Mouse (Mus musculus) embryo, embryonic 11.5 days (tissue): ENCODE results near the gene Prkg1.
"Not testable (repeated sequence)": the region's sequence is repeated elsewhere in the genome, so short reads cannot be mapped to it uniquely, and the experiment has no call there.

Experiments used
- DNase-seq: peaks from one replicate; pipeline ENCODE4 v3.0.0-alpha.2; 2012; ENCODE audit warnings: low read depth, low spot score

Prkg1 gene

GRCm38 (mm10) chr19:31304760-31305159 lies 460.1 kb downstream of the Prkg1 start:
- DNase-seq = no peak

DNA sequence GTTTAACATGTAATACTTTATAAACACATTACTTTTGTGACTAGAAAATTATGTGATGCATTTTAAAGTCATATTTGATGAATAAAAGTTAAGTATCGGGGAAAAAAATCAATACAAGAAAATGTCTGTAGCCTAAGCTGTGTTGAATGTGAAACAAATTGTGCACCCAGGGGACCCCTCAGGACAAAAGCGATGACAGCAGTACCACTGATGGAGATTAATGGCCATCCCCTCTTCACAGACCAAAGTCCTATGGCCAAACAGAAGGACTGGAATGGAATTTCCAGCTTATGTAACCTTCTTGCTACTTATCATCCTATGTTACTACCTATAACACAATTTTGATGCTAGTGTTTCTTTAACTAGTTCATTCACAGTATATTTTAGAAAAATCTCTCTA lies 473.6 kb downstream of the Prkg1 start:
- peak; percentile 19 for DNase-seq

DNA sequence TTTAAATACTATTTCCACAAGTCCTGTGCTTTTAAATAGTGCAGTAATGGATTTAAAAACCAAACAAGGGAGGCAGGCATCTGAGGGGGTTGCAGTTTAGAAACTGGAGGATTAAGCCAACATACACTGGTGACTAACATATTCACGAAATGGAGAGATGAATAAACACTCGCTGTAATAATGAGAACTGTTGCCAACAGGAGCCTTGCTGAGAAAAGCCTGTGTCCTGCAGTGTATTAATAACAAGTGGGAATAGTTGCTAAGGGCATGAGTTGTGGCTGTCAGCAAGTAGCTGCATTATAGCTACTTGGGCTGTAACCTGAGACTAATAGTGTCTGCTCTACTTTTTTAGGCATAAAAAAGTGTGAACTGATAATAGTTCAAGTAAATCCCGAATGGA lies 480.3 kb downstream of the Prkg1 start:
- DNase-seq = no peak

- DNase-seq = no peak
Observed at GRCm38 (mm10) chr19:31284126-31284525, 480.7 kb downstream of the Prkg1 start.

DNA sequence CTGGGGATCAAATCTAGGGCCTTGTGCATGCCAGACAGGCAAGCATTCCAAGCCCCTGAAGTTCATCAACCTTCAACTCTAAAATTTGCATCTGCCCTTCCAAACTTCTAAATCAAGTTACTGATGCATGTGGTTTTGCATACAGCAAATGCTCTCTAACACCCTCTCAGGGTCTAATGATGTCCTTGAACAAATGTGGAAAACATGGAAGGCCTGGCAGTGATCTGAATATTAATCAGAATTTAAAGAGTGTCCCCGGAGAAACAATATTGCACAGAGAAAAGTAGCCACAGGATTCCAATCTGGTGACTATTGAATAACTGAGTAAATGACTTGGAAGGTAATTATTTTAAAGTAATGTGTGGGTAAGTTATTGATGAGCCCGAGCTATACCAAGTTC lies 481.2 kb downstream of the Prkg1 start:
- no peak for DNase-seq

- DNase-seq = no peak
Observed at GRCm38 (mm10) chr19:31279797-31280486, 484.9 kb downstream of the Prkg1 start.

GRCm38 (mm10) chr19:31262438-31262837 lies 502.4 kb downstream of the Prkg1 start:
- no peak for DNase-seq

DNA sequence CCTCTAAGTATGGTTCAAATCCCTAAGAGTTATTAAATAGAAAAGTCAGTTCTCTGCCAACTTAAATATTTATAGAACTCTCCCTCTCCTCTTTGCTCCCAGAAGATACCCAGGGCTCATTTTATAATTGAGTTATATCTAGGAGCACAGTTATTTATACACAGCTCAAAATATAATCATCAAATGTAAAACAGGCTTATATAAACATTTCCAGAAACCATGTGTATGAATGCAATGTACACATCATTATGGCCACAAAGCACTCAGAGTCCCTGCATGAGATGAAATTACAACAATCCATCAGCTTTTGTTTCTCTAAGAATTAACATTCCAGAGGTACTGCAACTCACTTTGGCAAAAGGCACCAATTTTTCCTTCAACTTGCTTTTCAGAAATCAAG lies 504.3 kb downstream of the Prkg1 start:
- DNase-seq = no peak

GRCm38 (mm10) chr19:31255780-31256179 lies 509.1 kb downstream of the Prkg1 start:
- no peak for DNase-seq

- no peak for DNase-seq
Observed at GRCm38 (mm10) chr19:31232410-31232809, 532.4 kb downstream of the Prkg1 start.

DNA sequence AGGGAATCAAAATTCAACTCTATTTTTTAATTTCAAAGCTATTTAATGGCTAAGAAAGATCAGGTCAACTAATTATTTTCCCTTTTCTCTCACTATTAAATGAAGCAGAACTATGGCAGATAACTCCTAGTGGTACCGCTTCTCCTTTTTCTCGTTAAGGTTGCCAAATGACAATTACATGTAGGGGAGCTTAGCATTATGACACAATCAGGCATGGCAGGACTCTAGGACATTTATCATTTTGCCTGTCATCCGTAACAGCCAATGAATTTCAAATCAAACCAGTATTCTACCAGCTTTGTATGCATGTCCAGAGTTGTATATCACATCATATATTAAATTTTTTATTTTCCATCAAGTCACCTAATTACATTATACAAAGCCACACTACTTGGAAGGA lies 536.4 kb downstream of the Prkg1 start:
- no peak for DNase-seq

GRCm38 (mm10) chr19:31223457-31223856 lies 541.4 kb downstream of the Prkg1 start:
- DNase-seq = no peak

DNA sequence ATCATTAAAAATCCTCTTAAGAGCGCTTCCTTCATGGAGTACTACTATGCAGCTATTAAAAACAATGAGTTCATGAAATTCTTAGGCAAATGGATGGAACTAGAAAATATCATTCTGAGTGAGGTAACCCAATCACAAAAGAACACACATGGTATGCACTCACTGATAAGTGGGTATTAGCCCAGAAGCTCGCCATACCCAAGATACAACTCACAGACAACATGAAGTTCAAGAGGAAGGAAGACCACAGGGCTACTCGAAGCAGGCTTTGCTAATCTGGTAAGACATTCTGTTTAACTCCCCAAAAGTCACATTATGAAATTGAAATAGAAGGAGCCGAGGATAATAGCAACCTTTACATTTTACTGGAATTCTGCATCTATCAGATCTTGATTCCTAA lies 545.6 kb downstream of the Prkg1 start:
- DNase-seq = not testable (repeated sequence)

GRCm38 (mm10) chr19:31210850-31211249 lies 554.0 kb downstream of the Prkg1 start:
- DNase-seq = no peak

GRCm38 (mm10) chr19:31210449-31210848 lies 554.4 kb downstream of the Prkg1 start:
- no peak for DNase-seq

DNA sequence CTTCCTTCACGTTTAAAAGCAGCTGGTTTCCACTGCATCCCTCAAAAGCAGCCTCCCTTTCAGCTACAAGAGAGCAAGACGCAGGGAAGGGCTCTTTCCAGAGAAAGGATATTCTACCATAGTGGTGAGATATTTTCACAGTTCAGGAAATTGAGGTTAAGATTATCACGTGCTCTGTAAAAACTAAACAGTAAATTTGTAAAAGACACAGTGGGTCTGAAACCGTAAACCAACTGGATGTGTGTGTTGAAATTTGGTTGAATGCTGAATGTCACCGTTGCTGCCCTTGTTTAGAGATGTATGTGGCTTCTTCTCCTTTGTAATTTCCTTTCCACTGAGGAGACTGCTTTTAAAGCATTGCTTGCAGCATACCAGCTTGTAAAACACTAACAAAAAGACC lies 565.2 kb downstream of the Prkg1 start:
- no peak for DNase-seq

DNA sequence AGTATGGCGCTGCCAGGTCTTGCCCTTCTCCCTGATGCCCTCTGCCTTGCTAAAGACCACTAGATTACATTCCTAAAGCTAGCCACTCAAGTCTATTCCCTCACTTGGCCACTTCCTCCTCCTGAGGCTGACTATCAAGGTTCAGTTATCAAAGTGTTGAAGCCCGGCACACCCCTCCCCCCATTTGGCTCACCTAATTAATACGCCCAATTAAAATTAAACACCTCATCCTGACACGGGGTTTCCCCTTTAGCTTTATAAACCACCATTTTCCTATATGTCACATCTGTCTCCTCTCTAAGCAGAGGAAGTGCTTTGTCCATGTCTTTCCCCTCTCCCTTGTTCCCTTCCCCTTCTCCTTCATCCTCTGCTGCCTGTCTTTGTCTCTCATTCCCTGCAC lies 566.4 kb downstream of the Prkg1 start:
- DNase-seq = no peak

GRCm38 (mm10) chr19:31197076-31197475 lies 567.8 kb downstream of the Prkg1 start:
- no peak for DNase-seq

GRCm38 (mm10) chr19:31188559-31189218 lies 576.1 kb downstream of the Prkg1 start:
- no peak for DNase-seq

GRCm38 (mm10) chr19:31180757-31181156 lies 584.1 kb downstream of the Prkg1 start:
- DNase-seq = no peak

DNA sequence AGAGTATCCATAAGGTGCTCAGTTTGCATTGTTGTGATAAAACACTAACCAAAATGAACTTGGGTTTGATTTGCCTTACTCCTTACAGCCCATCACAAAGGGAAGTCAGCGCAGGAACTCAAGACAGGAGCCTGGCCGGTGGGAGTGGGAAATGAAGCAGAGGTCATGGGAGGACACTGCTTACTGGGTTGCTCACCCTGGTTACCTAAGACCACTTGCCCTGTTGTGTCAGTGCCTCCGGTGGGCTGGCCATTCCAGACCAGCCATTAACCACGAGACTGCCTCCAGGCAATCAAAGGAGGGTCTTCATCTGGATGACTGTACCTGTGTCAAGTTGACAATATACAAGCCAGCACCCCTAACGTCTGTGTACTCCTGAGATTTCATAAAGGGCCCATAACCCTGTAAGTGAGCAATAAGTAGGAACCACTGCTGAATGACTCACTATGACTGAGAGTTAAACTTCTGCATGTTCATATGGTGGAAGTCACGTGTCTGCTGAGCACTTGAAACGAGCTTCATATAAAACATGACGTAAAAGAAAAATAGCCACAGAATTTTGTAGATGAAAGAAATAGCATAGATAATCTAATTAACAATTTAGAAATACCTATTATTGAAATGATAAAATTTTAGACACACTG lies 587.4 kb downstream of the Prkg1 start:
- no peak for DNase-seq

DNA sequence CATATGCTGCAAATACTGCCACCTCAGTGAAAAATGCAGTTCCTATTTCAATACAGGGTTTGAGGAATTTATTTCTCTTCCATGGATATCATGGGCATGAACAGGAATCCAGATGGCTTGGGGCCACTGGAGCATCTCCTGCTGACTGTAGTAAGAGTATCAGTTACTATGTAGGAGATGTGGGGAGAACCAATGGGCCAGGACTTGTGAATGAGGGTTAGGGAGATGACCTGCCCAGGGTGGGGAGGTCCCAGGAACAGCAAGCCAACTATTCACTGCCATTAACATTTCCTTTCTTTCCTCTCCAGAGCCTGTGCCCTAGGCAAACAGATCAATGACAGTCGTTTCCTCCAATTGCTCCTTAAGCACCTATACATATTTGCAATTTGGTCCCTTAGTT lies 593.8 kb downstream of the Prkg1 start:
- DNase-seq = no peak

DNA sequence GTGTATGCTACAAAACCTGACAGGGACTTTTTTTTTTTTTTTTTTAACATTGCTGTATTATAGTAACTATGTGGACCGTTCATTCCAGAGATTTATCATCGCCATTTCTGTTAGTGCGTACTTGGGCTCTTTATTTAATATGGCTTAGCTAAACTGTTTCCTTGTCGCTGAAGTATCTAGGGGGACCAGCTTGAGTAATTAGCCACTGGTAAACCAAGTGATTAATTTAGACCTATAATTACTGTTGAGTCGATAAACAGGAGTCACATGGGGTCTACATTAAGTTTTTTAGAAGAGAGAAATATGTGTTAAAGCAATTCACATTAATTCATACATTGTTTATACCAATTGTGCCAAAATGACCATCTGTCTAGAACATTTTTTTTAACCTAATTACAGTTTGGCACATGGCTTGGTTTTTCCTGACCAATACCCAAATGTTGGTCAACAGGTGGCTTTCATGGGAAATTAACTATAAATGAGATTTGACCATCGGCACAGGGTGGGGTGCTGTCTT lies 605.8 kb downstream of the Prkg1 start:
- no peak for DNase-seq
